8 mouse cellular contexts compared by ENCODE assay signal in the genomic region with DNA sequence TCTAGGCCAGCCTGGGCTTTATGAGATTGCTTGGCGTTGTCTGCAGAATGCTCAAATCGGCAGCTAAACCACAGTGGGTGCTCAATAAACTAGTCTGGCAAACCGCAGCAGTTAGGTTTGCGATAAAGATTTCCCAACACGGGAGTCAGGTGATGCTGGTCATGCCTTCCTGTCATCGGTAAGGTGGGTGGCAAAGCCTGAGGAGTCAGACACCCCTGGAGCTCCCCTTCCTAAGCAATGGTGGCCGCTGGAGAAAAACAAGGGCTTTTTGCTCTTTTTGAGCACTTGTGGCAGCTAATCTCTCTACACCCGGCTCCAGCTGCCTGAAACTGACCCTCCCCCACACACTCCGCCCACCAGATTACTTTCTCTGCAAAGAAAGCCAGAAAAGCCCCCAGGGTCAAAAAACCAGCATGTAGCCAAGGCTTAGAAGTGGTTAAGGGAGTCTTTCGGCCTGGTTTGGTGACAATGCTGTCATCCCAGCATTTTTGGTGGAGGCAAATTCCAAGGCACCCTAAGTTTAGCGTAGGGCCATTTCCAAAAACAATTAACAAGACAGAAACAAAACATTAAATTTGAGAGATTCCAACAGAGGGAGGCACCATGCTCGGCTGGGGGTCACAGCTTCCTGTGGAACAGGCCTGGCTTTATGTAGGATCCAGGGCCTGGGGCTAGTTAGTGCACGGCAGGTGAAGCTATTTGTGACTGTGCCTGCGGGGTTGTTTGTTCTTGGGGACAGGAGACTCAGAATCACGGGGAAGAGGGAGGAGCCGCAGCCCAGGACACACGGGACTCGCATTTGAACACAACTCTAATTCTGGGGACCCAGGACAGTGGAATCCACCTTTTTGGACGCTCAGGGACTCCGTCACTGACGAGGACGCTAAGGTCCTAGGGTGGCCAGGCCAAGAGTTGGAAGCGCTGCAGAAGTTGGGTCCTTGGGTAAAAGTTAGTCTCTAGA. TPM values are rescaled to one million over a fixed set of nuclear protein-coding genes. Genes with fewer than 3 reads are reported as not detected.
DNase-seq lines count a peak whose midpoint lies in the region; ATAC-seq and TF ChIP-seq lines count a peak whose summit lies in the region.

No protein-coding gene starts in this region.

- WGBS in intestine, embryonic 14.5 days = 4% methylated on average over 23 of the region's 23 CpGs
- WGBS in lung, embryonic 14.5 days = 1% methylated on average over 23 of the region's 23 CpGs
- WGBS in neural tube, embryonic 15.5 days = 9% methylated on average over 23 of the region's 23 CpGs

- H3K27ac ChIP-seq in intestine, embryonic 14.5 days (ENCODE audit: low read depth) = peak overlapping the region; percentile 92
- H3K27ac ChIP-seq in lung, embryonic 14.5 days (ENCODE audit: low read depth) = peak overlapping the region; percentile 98
- peak overlapping the region; percentile 58 for H3K27ac ChIP-seq in neural tube, embryonic 15.5 days (replicated peaks)

- ATAC-seq in intestine, embryonic 14.5 days (replicated peaks; ENCODE audit: low FRiP score, low TSS enrichment, low read depth) = no peak; the same call in 1 of the 2 replicates
- peak; percentile 26 for ATAC-seq in lung, embryonic 14.5 days (ENCODE audit: insufficient read depth)
- ATAC-seq in neural tube, embryonic 15.5 days (ENCODE audit: low FRiP score) = no peak; the same call in 1 of the 2 replicates

- TF ChIP-seq CTCF in lung, embryonic 14.5 days (IDR thresholded peaks at IDR 0.05; ENCODE audit: low read depth) = no peak

- peak; percentile 52 to 56 for DNase-seq in adrenal gland, adult 18-20 months (ENCODE audit: low spot score in 2 of 2)
- no peak for DNase-seq in adrenal gland, postnatal 4 days (ENCODE audit: low spot score in 2 of 2)
- peak; percentile 66 for DNase-seq in adrenal gland, postnatal 10 days
- peak; percentile 50 for DNase-seq in gastrocnemius, postnatal 10 days
- DNase-seq in intestine, embryonic 14.5 days (ENCODE audit: low spot score) = peak; percentile 80
- peak; percentile 85 for DNase-seq in lung, embryonic 14.5 days
- no peak for DNase-seq in right cerebral cortex, adult 18-20 months

- peak overlapping the region; percentile 52 for H3K4me3 ChIP-seq in intestine, embryonic 14.5 days (ENCODE audit: low read depth, low read length)
- H3K4me3 ChIP-seq in lung, embryonic 14.5 days (ENCODE audit: low read depth, low read length) = peak overlapping the region; percentile 59
- peak overlapping the region; percentile 36 for H3K4me3 ChIP-seq in neural tube, embryonic 15.5 days (replicated peaks)

- H3K4me2 ChIP-seq in intestine, embryonic 14.5 days (ENCODE audit: low read length) = peak overlapping the region; percentile 57
- peak overlapping the region; percentile 63 for H3K4me2 ChIP-seq in lung, embryonic 14.5 days
- H3K4me2 ChIP-seq in neural tube, embryonic 15.5 days = peak overlapping the region; percentile 52

- peaks cover 22% of the 10 kb centered on the region for H3K36me3 ChIP-seq in intestine, embryonic 14.5 days (ENCODE audit: control insufficient read depth, insufficient read depth, low read length)
- peaks cover 22% of the 10 kb centered on the region; the same call in 1 of the 2 replicates for H3K36me3 ChIP-seq in lung, embryonic 14.5 days (ENCODE audit: insufficient read depth)
- no peaks in the 10 kb centered on the region for H3K36me3 ChIP-seq in neural tube, embryonic 15.5 days

- peaks cover 25% of the 10 kb centered on the region for H3K4me1 ChIP-seq in intestine, embryonic 14.5 days (replicated peaks; ENCODE audit: control insufficient read depth, insufficient read depth, low read length)
- H3K4me1 ChIP-seq in lung, embryonic 14.5 days (ENCODE audit: insufficient read depth) = peaks cover 9% of the 10 kb centered on the region
- H3K4me1 ChIP-seq in neural tube, embryonic 15.5 days = peaks cover 34% of the 10 kb centered on the region

- no peaks in the 10 kb centered on the region for H3K9me3 ChIP-seq in intestine, embryonic 14.5 days (ENCODE audit: control insufficient read depth, low read length)
- no peaks in the 10 kb centered on the region for H3K9me3 ChIP-seq in lung, embryonic 14.5 days (ENCODE audit: low read depth, low read length)
- no peaks in the 10 kb centered on the region for H3K9me3 ChIP-seq in neural tube, embryonic 15.5 days (replicated peaks)

- H3K27me3 ChIP-seq in intestine, embryonic 14.5 days (replicated peaks; ENCODE audit: control insufficient read depth, insufficient read depth, low read length) = no peaks in the 10 kb centered on the region
- H3K27me3 ChIP-seq in lung, embryonic 14.5 days (ENCODE audit: insufficient read depth, low read length) = no peaks in the 10 kb centered on the region
- no peaks in the 10 kb centered on the region for H3K27me3 ChIP-seq in neural tube, embryonic 15.5 days (replicated peaks)

- peak overlapping the region; percentile 83 for H3K9ac ChIP-seq in intestine, embryonic 14.5 days (ENCODE audit: low read length)
- H3K9ac ChIP-seq in lung, embryonic 14.5 days = peak overlapping the region; percentile 59
- H3K9ac ChIP-seq in neural tube, embryonic 15.5 days (replicated peaks) = peak overlapping the region; percentile 33; the same call in 1 of the 2 replicates

RNA-seq across cellular contexts. Expression of a gene that starts 3.0 kb away (rescaled TPM):
- 10 to 100 TPM; 66.0 to 84.7 TPM for total RNA-seq in adrenal gland, adult 18-20 months (2021)
- 10 to 100 TPM; 83.2 to 87.5 TPM for total RNA-seq in adrenal gland, postnatal 4 days (2021)
- total RNA-seq in adrenal gland, postnatal 10 days (2021) = 10 to 100 TPM; 96.0 to 97.9 TPM
- 10 to 100 TPM; 37.2 to 41.7 TPM for total RNA-seq in gastrocnemius, postnatal 10 days (2021)
- polyA plus RNA-seq in intestine, embryonic 14.5 days (2014; fragmentation: Nextera tagmentation; extraction: Ambion mirVana) = 88.2 and 95.1 TPM in 2 replicates
- 69.7 and 71.0 TPM in 2 replicates for polyA plus RNA-seq in lung, embryonic 14.5 days (2014; fragmentation: Nextera tagmentation; extraction: Ambion mirVana)
- 13.2 and 28.7 TPM in 2 replicates for polyA plus RNA-seq in neural tube, embryonic 15.5 days (2015; fragmentation: Nextera tagmentation; extraction: Ambion mirVana)

RNA-seq across cellular contexts. Expression of a gene that starts 10.4 kb away (rescaled TPM):
- not detected for total RNA-seq in adrenal gland, adult 18-20 months (2021)
- total RNA-seq in adrenal gland, postnatal 4 days (2021) = not detected
- not detected for total RNA-seq in adrenal gland, postnatal 10 days (2021)
- not detected for total RNA-seq in gastrocnemius, postnatal 10 days (2021)
- polyA plus RNA-seq in intestine, embryonic 14.5 days (2014; fragmentation: Nextera tagmentation; extraction: Ambion mirVana) = 0.17 TPM in 1 of 2 replicates, not detected in the other
- polyA plus RNA-seq in lung, embryonic 14.5 days (2014; fragmentation: Nextera tagmentation; extraction: Ambion mirVana) = not detected in 2 replicates
- 0.34 TPM in 1 of 2 replicates, not detected in the other for polyA plus RNA-seq in neural tube, embryonic 15.5 days (2015; fragmentation: Nextera tagmentation; extraction: Ambion mirVana)

RNA-seq across cellular contexts. Expression of a gene that starts 13.1 kb away (rescaled TPM):
- 10 to 100 TPM; 23.1 to 26.7 TPM for total RNA-seq in adrenal gland, adult 18-20 months (2021)
- total RNA-seq in adrenal gland, postnatal 4 days (2021) = 10 to 100 TPM; 21.0 to 22.2 TPM
- total RNA-seq in adrenal gland, postnatal 10 days (2021) = 10 to 100 TPM; 16.6 to 18.1 TPM
- total RNA-seq in gastrocnemius, postnatal 10 days (2021) = 1 to 10 TPM; 6.6 to 6.8 TPM
- 7.1 and 11.3 TPM in 2 replicates for polyA plus RNA-seq in intestine, embryonic 14.5 days (2014; fragmentation: Nextera tagmentation; extraction: Ambion mirVana)
- polyA plus RNA-seq in lung, embryonic 14.5 days (2014; fragmentation: Nextera tagmentation; extraction: Ambion mirVana) = 4.5 and 4.9 TPM in 2 replicates
- polyA plus RNA-seq in neural tube, embryonic 15.5 days (2015; fragmentation: Nextera tagmentation; extraction: Ambion mirVana) = 1.2 and 2.9 TPM in 2 replicates

RNA-seq across cellular contexts. Expression of a gene that starts 13.5 kb away (rescaled TPM):
- 1 to 10 TPM; 1.8 to 3.1 TPM for total RNA-seq in adrenal gland, adult 18-20 months (2021)
- total RNA-seq in adrenal gland, postnatal 4 days (2021) = 10 to 100 TPM; 49.3 to 61.2 TPM
- total RNA-seq in adrenal gland, postnatal 10 days (2021) = 10 to 100 TPM; 28.5 to 34.8 TPM
- total RNA-seq in gastrocnemius, postnatal 10 days (2021) = 10 to 100 TPM; 14.4 to 20.3 TPM
- polyA plus RNA-seq in intestine, embryonic 14.5 days (2014; fragmentation: Nextera tagmentation; extraction: Ambion mirVana) = 122 and 123 TPM in 2 replicates
- polyA plus RNA-seq in lung, embryonic 14.5 days (2014; fragmentation: Nextera tagmentation; extraction: Ambion mirVana) = 137 and 147 TPM in 2 replicates
- polyA plus RNA-seq in neural tube, embryonic 15.5 days (2015; fragmentation: Nextera tagmentation; extraction: Ambion mirVana) = 13.8 and 59.4 TPM in 2 replicates

RNA-seq across cellular contexts. Expression of a gene that starts 33.0 kb away (rescaled TPM):
- total RNA-seq in adrenal gland, adult 18-20 months (2021) = 10 to 100 TPM; 29.2 to 30.2 TPM
- 10 to 100 TPM; 30.5 to 33.5 TPM for total RNA-seq in adrenal gland, postnatal 4 days (2021)
- 10 to 100 TPM; 27.8 to 38.0 TPM for total RNA-seq in adrenal gland, postnatal 10 days (2021)
- 10 to 100 TPM; 91.9 to 99.8 TPM for total RNA-seq in gastrocnemius, postnatal 10 days (2021)
- 15.3 and 16.1 TPM in 2 replicates for polyA plus RNA-seq in intestine, embryonic 14.5 days (2014; fragmentation: Nextera tagmentation; extraction: Ambion mirVana)
- polyA plus RNA-seq in lung, embryonic 14.5 days (2014; fragmentation: Nextera tagmentation; extraction: Ambion mirVana) = 14.5 and 15.4 TPM in 2 replicates
- polyA plus RNA-seq in neural tube, embryonic 15.5 days (2015; fragmentation: Nextera tagmentation; extraction: Ambion mirVana) = 16.2 and 16.9 TPM in 2 replicates

Comparison
In these comparisons a context has a peak if more than half of its experiments do, and no peak if none do; other contexts are left out.
1. DNase-seq: peak in adrenal gland, adult 18-20 months (2 of 2), adrenal gland, postnatal 10 days (single experiment), gastrocnemius, postnatal 10 days (single experiment), intestine, embryonic 14.5 days (single experiment) and lung, embryonic 14.5 days (single experiment); none in adrenal gland, postnatal 4 days (0 of 2) and right cerebral cortex, adult 18-20 months (single experiment).
2. H3K9ac ChIP-seq: peak in every context shown above with its lines; median percentile 83 in intestine, embryonic 14.5 days; 59 in lung, embryonic 14.5 days; 33 in neural tube, embryonic 15.5 days.
3. Peak in every context shown above with its lines, with median percentiles within 50 percentile points of each other: H3K27ac ChIP-seq, H3K4me2 ChIP-seq and H3K4me3 ChIP-seq.